Mouse (Mus musculus) CH12.LX (cell line): ENCODE data around the gene Hvcn1. TPM values are rescaled to one million over a fixed set of nuclear protein-coding genes. Genes with fewer than 3 reads are reported as not detected.

ENCODE experiments used
- DNase-seq: peaks from one replicate; pipeline ENCODE4 v3.0.0-alpha.2; 2013; ENCODE audit errors: extremely low read depth
- H3K27ac ChIP-seq: 2 replicates; pipeline ENCODE4 v1.5.1; 2012; ENCODE audit warnings: low read depth, mild to moderate bottlenecking, control low read depth, moderate library complexity; ENCODE audit not compliant: insufficient read depth
- H3K27me3 ChIP-seq: replicated peaks from 2 replicates; pipeline ENCODE3; 2012; ENCODE audit warnings: inconsistent platforms
- H3K36me3 ChIP-seq, 2 experiments: replicated peaks in 1 of 2; 2 replicates each; pipeline versions ENCODE3 to v1.6.1; 2012; ENCODE audit warnings: inconsistent platforms in 1 of 2, low read length in 1 of 2, mild to moderate bottlenecking in 1 of 2, mixed read lengths in 1 of 2, moderate library complexity in 1 of 2; ENCODE audit not compliant: control insufficient read depth in 1 of 2, insufficient read depth in 1 of 2
- H3K4me1 ChIP-seq, 2 experiments: 2 replicates each; pipeline ENCODE4 v1.6.1; 2012; ENCODE audit warnings: inconsistent platforms in 1 of 2, moderate library complexity in 1 of 2; ENCODE audit not compliant: insufficient read depth in 2 of 2, control insufficient read depth in 1 of 2
- H3K4me2 ChIP-seq: 2 replicates; pipeline ENCODE4 v1.6.1; 2012; ENCODE audit warnings: low read depth, mild to moderate bottlenecking, control low read depth; ENCODE audit not compliant: poor library complexity, insufficient read depth, severe bottlenecking
- H3K4me3 ChIP-seq, 3 experiments: fragments of 150-350 bp in 1 of 3; sonication (generic) in 1 of 3; replicated peaks in 1 of 3; 2 replicates each; pipeline versions ENCODE3 to v1.5.1; 2011 to 2012; ENCODE audit warnings: low read depth in 2 of 3, low read length in 2 of 3, mild to moderate bottlenecking in 2 of 3, moderate library complexity in 2 of 3, control low read depth in 1 of 3, improper control_type of control experiment in 1 of 3, inconsistent platforms in 1 of 3, mixed read lengths in 1 of 3; ENCODE audit not compliant: poor library complexity in 1 of 3
- H3K79me2 ChIP-seq: replicated peaks from 2 replicates; pipeline ENCODE4 v1.6.1; 2012; ENCODE audit warnings: mild to moderate bottlenecking, moderate library complexity; ENCODE audit not compliant: control insufficient read depth, poor library complexity, insufficient read depth, severe bottlenecking; ENCODE audit errors: extremely low read depth
- H3K9ac ChIP-seq: 2 replicates; pipeline ENCODE4 v1.6.1; 2012; ENCODE audit warnings: low read depth, mild to moderate bottlenecking, control low read depth, moderate library complexity; ENCODE audit not compliant: insufficient read depth
- H3K9me3 ChIP-seq: replicated peaks from 2 replicates; pipeline ENCODE3; 2012; ENCODE audit warnings: low read length, inconsistent platforms, mixed read lengths
- BHLHE40 ChIP-seq: IDR thresholded peaks from 2 replicates; pipeline ENCODE4 v1.6.1; 2011; ENCODE audit warnings: mild to moderate bottlenecking, low read depth, low read length, improper control_type of control experiment
- CHD1 ChIP-seq: IDR thresholded peaks from 2 replicates; pipeline ENCODE4 v1.6.1; 2012; ENCODE audit warnings: low read depth, low read length, improper control_type of control experiment, inconsistent platforms
- CHD2 ChIP-seq: IDR thresholded peaks from 2 replicates; pipeline ENCODE4 v1.6.1; 2011; ENCODE audit warnings: low read length, improper control_type of control experiment
- CTCF ChIP-seq, 2 experiments: IDR thresholded peaks in 1 of 2; conservative IDR thresholded peaks in 1 of 2; 2 replicates each; pipeline ENCODE4 v1.5.1; 2011 to 2012; ENCODE audit warnings: low read depth in 2 of 2, low read length in 2 of 2, improper control_type of control experiment in 1 of 2, inconsistent platforms in 1 of 2, mild to moderate bottlenecking in 1 of 2, moderate library complexity in 1 of 2
- E2F4 ChIP-seq: IDR thresholded peaks from 2 replicates; pipeline ENCODE4 v1.6.1; 2011; ENCODE audit warnings: low read depth, low read length, improper control_type of control experiment; ENCODE audit not compliant: insufficient replicate concordance
- ELF1 ChIP-seq: IDR thresholded peaks from 2 replicates; pipeline ENCODE4 v1.6.1; 2014; ENCODE audit warnings: low read depth, mild to moderate bottlenecking, inconsistent platforms, low read length, improper control_type of control experiment
- ETS1 ChIP-seq: conservative IDR thresholded peaks from 2 replicates; pipeline ENCODE4 v1.6.1; 2012; ENCODE audit warnings: low read depth, mild to moderate bottlenecking, inconsistent platforms, low read length, improper control_type of control experiment, moderate library complexity
- GABPA ChIP-seq: IDR thresholded peaks from 2 replicates; pipeline ENCODE4 v1.6.1; 2012; ENCODE audit warnings: low read depth, low read length, improper control_type of control experiment, inconsistent platforms; ENCODE audit not compliant: insufficient replicate concordance
- IRF4 ChIP-seq: IDR thresholded peaks from 2 replicates; pipeline ENCODE4 v1.6.1; 2014; ENCODE audit warnings: low read depth, mild to moderate bottlenecking, inconsistent platforms, low read length, improper control_type of control experiment
- JUN ChIP-seq: IDR thresholded peaks from 2 replicates; pipeline ENCODE4 v1.6.1; 2011; ENCODE audit warnings: low read depth, mild to moderate bottlenecking, low read length, improper control_type of control experiment, moderate library complexity; ENCODE audit not compliant: insufficient read depth
- JUND ChIP-seq: conservative IDR thresholded peaks from 2 replicates; pipeline ENCODE4 v1.6.1; 2011; ENCODE audit warnings: low read depth, low read length, improper control_type of control experiment
- KAT2A ChIP-seq: IDR thresholded peaks from 2 replicates; pipeline ENCODE4 v1.6.1; 2012; ENCODE audit warnings: low read length, improper control_type of control experiment, inconsistent platforms; ENCODE audit not compliant: insufficient replicate concordance
- MAX ChIP-seq: IDR thresholded peaks from 2 replicates; pipeline ENCODE4 v1.6.1; 2011; ENCODE audit warnings: low read length, improper control_type of control experiment
- MXI1 ChIP-seq: IDR thresholded peaks from 2 replicates; pipeline ENCODE4 v1.6.1; 2011; ENCODE audit warnings: mild to moderate bottlenecking, low read depth, low read length, improper control_type of control experiment
- MYC ChIP-seq: IDR thresholded peaks from 2 replicates; pipeline ENCODE4 v1.6.1; 2011; ENCODE audit warnings: low read depth, mild to moderate bottlenecking, improper control_type of control experiment, low read length
- NELFE ChIP-seq: IDR thresholded peaks from 2 replicates; pipeline ENCODE4 v1.6.1; 2011; ENCODE audit warnings: low read depth, low read length, improper control_type of control experiment
- NRF1 ChIP-seq: IDR thresholded peaks from 2 replicates; pipeline ENCODE4 v1.6.1; 2014; ENCODE audit warnings: low read depth, mild to moderate bottlenecking, inconsistent platforms, low read length, improper control_type of control experiment, moderate library complexity
- PAX5 ChIP-seq: IDR thresholded peaks from 2 replicates; pipeline ENCODE4 v1.6.1; 2012; ENCODE audit warnings: low read length, inconsistent platforms, mixed read lengths
- POLR2A ChIP-seq: IDR thresholded peaks from 2 replicates; pipeline ENCODE4 v1.6.1; 2011; ENCODE audit warnings: low read depth, mild to moderate bottlenecking, improper control_type of control experiment, low read length
- POLR2AphosphoS2 ChIP-seq: IDR thresholded peaks from 2 replicates; pipeline ENCODE4 v1.6.1; 2011; ENCODE audit warnings: low read depth, low read length, improper control_type of control experiment
- SIN3A ChIP-seq: IDR thresholded peaks from 2 replicates; pipeline ENCODE4 v1.6.1; 2012; ENCODE audit warnings: low read length, improper control_type of control experiment, inconsistent platforms
- SMC3 ChIP-seq: IDR thresholded peaks from 2 replicates; pipeline ENCODE4 v1.6.1; 2011; ENCODE audit warnings: low read depth, low read length, improper control_type of control experiment
- TBP ChIP-seq: conservative IDR thresholded peaks from 2 replicates; pipeline ENCODE4 v1.6.1; 2011; ENCODE audit warnings: low read depth, low read length, improper control_type of control experiment
- ZC3H11A ChIP-seq: IDR thresholded peaks from 2 replicates; pipeline ENCODE4 v1.6.1; 2012; ENCODE audit warnings: low read depth, mild to moderate bottlenecking, inconsistent platforms, low read length, improper control_type of control experiment
- ZMIZ1 ChIP-seq: IDR thresholded peaks from 2 replicates; pipeline ENCODE4 v1.6.1; 2012; ENCODE audit warnings: low read depth, mild to moderate bottlenecking, inconsistent platforms, low read length, improper control_type of control experiment
- dilution Hi-C: fragments of 300-500 bp; cut with MboI; formaldehyde crosslinking; loops from 2 replicates; pipeline ENCODE4 v1.14.3; 2020; ENCODE audit warnings: low sequenced_read_pairs; ENCODE audit not compliant: extremely low pct_unique_long_range_greater_than_20kb, extremely low pct_ligation_motif_present
- in situ Hi-C: fragments of 300-500 bp; cut with MboI; formaldehyde crosslinking; loops from 3 replicates; pipeline ENCODE4 v1.14.3; 2019; ENCODE audit warnings: low sequenced_read_pairs, low pct_ligation_motif_present, low pct_unique_long_range_greater_than_20kb, mixed read lengths
- polyA plus RNA-seq: library from polyadenylated mRNA; unstranded; fragments of >175 nt; gene quantifications from 2 replicates; pipeline ENCODE4 v1.2.1, GENCODE M21; 2012; ENCODE audit warnings: low read depth; ENCODE audit not compliant: insufficient read length
- total RNA-seq, 2 experiments: library from RNA; depleted of rRNA; stranded (reverse); fragments of 300-350 nt in 1 of 2; fragments of >200 nt in 1 of 2; gene quantifications; 2 replicates each; pipeline ENCODE4 v1.2.3; 2012 to 2014

Hvcn1 gene
- total and polyA plus RNA-seq, 3 experiments = 143 to 159 (median 156) TPM

GRCm38 (mm10) chr5:122219655-122220629 is 13.3 kb downstream of the Hvcn1 start (continued):
- TF ChIP-seq ZMIZ1 (peak; percentile 66), POLR2AphosphoS2 (no peak), MAX (peak; percentile 66; the same call in 1 of the 2 replicates), PAX5 (no peak), GABPA (no peak), E2F4 (no peak), SIN3A (peak; percentile 70; the same call in 1 of the 2 replicates), TBP (no peak), KAT2A (no peak), CTCF (conservative IDR thresholded peaks at IDR 0.05 in 1 of 2, IDR thresholded peaks at IDR 0.05 in 1 of 2; ENCODE audit: low read depth in 2 of 2, low read length in 2 of 2) (no peak), ETS1 (peak; percentile 97)

- peaks cover under 1% of the 10 kb centered on the region for H3K9me3 ChIP-seq
- no peak for TF ChIP-seq GABPA
- TF ChIP-seq BHLHE40 = peak; percentile 63
- TF ChIP-seq, all 38 proteins: peak for 1
- H3K4me3 ChIP-seq = peak overlapping the region in 1 of 3 experiments; percentile 25
- dilution Hi-C loops = no loop called here
- no peak overlapping the region; the same call in 1 of the 2 replicates for H3K4me2 ChIP-seq
- H3K27ac ChIP-seq = peak overlapping the region; percentile 90
- no peaks in the 10 kb centered on the region for H3K27me3 ChIP-seq
- H3K36me3 ChIP-seq = peaks cover 25 to 85% of the 10 kb centered on the region in 2 experiments
- in situ Hi-C loops = no loop called here
- H3K79me2 ChIP-seq = peaks cover 14% of the 10 kb centered on the region
- no peak for DNase-seq
- H3K4me1 ChIP-seq = peaks cover 63 to 98% of the 10 kb centered on the region in 2 experiments
- no peak overlapping the region for H3K9ac ChIP-seq
Measured at GRCm38 (mm10) chr5:122221085-122221484, 14.5 kb downstream of the Hvcn1 start.

GRCm38 (mm10) chr5:122224291-122224690 is 17.7 kb downstream of the Hvcn1 start:
- H3K4me3 ChIP-seq = no peak overlapping the region
- TF ChIP-seq ZC3H11A (no peak), IRF4 (peak; percentile 93), MXI1 (peak; percentile 74), SIN3A (peak; percentile 63; the same call in 1 of the 2 replicates), NRF1 (no peak; the same call in 1 of the 2 replicates), MYC (peak; percentile 89), POLR2A (no peak), POLR2AphosphoS2 (no peak), SMC3 (no peak), MAX (peak; percentile 63; the same call in 1 of the 2 replicates), TBP (0 out of 2 replicates have a peak, but pooled peaks have one; percentile 17), CTCF (conservative IDR thresholded peaks at IDR 0.05 in 1 of 2, IDR thresholded peaks at IDR 0.05 in 1 of 2; ENCODE audit: low read depth in 2 of 2, low read length in 2 of 2) (no peak), E2F4 (no peak), CHD2 (peak; percentile 84), PAX5 (no peak), NELFE (no peak), JUN (peak; percentile 55; the same call in 1 of the 2 replicates), JUND (peak; percentile 81; the same call in 1 of the 2 replicates), BHLHE40 (peak; percentile 89), CHD1 (peak; percentile 77; the same call in 1 of the 2 replicates), ETS1 (peak; percentile 92), ELF1 (peak; percentile 24; the same call in 1 of the 2 replicates)

More at GRCm38 (mm10) chr5:122224291-122224690, 17.7 kb downstream of the Hvcn1 start:
- Histone ChIP-seq H3K36me3 (peaks cover 30 to 82% of the 10 kb centered on the region in 2 experiments), H3K9ac (0 out of 2 replicates have a peak overlapping the region, but pooled peaks have one; percentile 15), H3K27me3 (no peaks in the 10 kb centered on the region), H3K4me1 (peaks cover 49 to 79% of the 10 kb centered on the region in 2 experiments), H3K9me3 (peaks cover 14% of the 10 kb centered on the region), H3K27ac (peak overlapping the region; percentile 84), H3K79me2 (peaks cover 22% of the 10 kb centered on the region), H3K4me2 (0 out of 2 replicates have a peak overlapping the region, but pooled peaks have one; percentile 3)
- peak; percentile 78 for DNase-seq
- in situ Hi-C loops (no loop called here), dilution Hi-C loops (no loop called here)
